Mouse (Mus musculus) spleen, adult 2 months (tissue): Measurements from ENCODE around the gene Cacng2.

ENCODE experiments used
- CTCF ChIP-seq: fragments of 200-500 bp; IDR thresholded peaks from 2 replicates; pipeline ENCODE4 v1.5.1; 2011; ENCODE audit warnings: mild to moderate bottlenecking, inconsistent platforms; ENCODE audit not compliant: insufficient read depth, insufficient read length, insufficient replicate concordance; ENCODE audit errors: extremely low read depth
- POLR2A ChIP-seq: fragments of 200-500 bp; IDR thresholded peaks from 2 replicates; pipeline ENCODE4 v1.6.1; 2011; ENCODE audit warnings: low read depth, low read length, inconsistent platforms

DNA sequence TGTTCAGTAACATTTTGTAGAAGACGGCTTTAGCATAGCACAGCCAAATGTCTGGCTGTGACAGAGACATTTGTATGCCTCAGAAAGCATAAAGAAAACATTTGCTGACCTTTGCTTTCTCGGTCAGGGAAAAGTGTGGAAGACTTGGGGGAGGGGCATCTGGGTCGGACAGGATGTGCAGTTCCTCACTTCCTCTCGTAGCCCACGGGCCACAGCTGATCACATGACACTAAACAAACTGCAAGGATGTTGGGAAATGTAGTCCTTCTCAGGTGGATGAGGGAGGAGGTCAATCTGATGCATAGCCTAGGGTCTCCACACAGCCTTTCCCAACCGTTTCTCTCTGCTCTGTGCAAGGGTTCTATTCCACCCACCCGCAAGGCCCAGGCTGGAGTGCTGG lies 28.7 kb upstream of the Cacng2 start:
- TF ChIP-seq POLR2A (no peak), CTCF (no peak)
